Mouse (Mus musculus) left cerebral cortex, postnatal 14 days (tissue): ENCODE measurements around the gene 5530400C23Rik. TPM values are rescaled to one million over a fixed set of nuclear protein-coding genes. Genes with fewer than 3 reads are reported as not detected.
"Not testable (repeated sequence)": the region's sequence is repeated elsewhere in the genome, so short reads cannot be mapped to it uniquely, and the experiment has no call there.

ENCODE experiments used
- DNase-seq, 2 experiments: peaks; one replicate each; pipeline ENCODE4 v3.0.0; 2021 to 2022; ENCODE audit warnings: low spot score in 2 of 2, mixed read lengths in 1 of 2
- intact Hi-C: fragments of 180-260 bp; cut with DNase I; formaldehyde crosslinking; loops from one replicate; pipeline ENCODE4 v1.15.1; 2025
- long read RNA-seq, 2 experiments: library from polyadenylated mRNA; stranded (forward); transcript quantifications; one replicate each; pipeline ENCODE4 v2.0.0; 2021
- total RNA-seq, 2 experiments: library from RNA; stranded (reverse); gene quantifications; 2 replicates each; pipeline ENCODE4 v1.2.3; 2021

Gene 5530400C23Rik
- not detected for total RNA-seq
- long read RNA-seq, experiment 1: 0 reads
- long read RNA-seq, experiment 2: 0 reads

- DNase-seq, intact Hi-C loops: not testable (repeated sequence)
Measured at GRCm38 (mm10) chr6:133291916-133292315, at the start of gene 5530400C23Rik. Gene 5530400C23Rik, plus strand, starts transcription at chr6:133292216.

GRCm38 (mm10) chr6:133305952-133306715 lies 14.1 kb downstream of the 5530400C23Rik start:
- no peak for DNase-seq
- intact Hi-C loops: no loop called here

GRCm38 (mm10) chr6:133313896-133314295 lies 21.9 kb downstream of the 5530400C23Rik start:
- intact Hi-C loops, DNase-seq: not testable (repeated sequence)

- intact Hi-C loops: no loop called here
- no peak for DNase-seq
Measured at GRCm38 (mm10) chr6:133338535-133338934, 46.5 kb downstream of the 5530400C23Rik start.

GRCm38 (mm10) chr6:133341731-133342130 lies 49.7 kb downstream of the 5530400C23Rik start:
- DNase-seq, intact Hi-C loops: not testable (repeated sequence)

Other genes starting within 250 kb of the 5530400C23Rik start
- gene Tas2r140, start 236.4 kb upstream of the 5530400C23Rik start, total RNA-seq: not detected
- gene Smim10l1, start 187.3 kb upstream of the 5530400C23Rik start, total RNA-seq: 10 to 100 TPM; 78.7 to 84.7 TPM